Mouse (Mus musculus): Measurements from ENCODE around the gene Lhx2.

The Lhx2 gene

GRCm38 (mm10) chr2:38338990-38339909 lies at the start of gene Lhx2:
Gene Lhx2, plus strand, starts transcription at chr2:38339281.
- in situ Hi-C loops (cut with MboI; ENCODE audit: unreplicated experiment in 2 of 2): no loop called here

- in situ Hi-C loops (cut with MboI; ENCODE audit: unreplicated experiment in 2 of 2): no loop called here
Observed at GRCm38 (mm10) chr2:38291526-38291925, 47.6 kb upstream of the Lhx2 start.

- in situ Hi-C loops (cut with MboI; ENCODE audit: unreplicated experiment in 2 of 2): no loop called here
Observed at GRCm38 (mm10) chr2:38295939-38296338, 43.1 kb upstream of the Lhx2 start.

- in situ Hi-C loops (cut with MboI; ENCODE audit: unreplicated experiment in 2 of 2): no loop called here
Observed at GRCm38 (mm10) chr2:38300941-38301340, 38.1 kb upstream of the Lhx2 start.

GRCm38 (mm10) chr2:38305152-38305551 lies 33.9 kb upstream of the Lhx2 start:
- in situ Hi-C loops (cut with MboI; ENCODE audit: unreplicated experiment in 2 of 2): no loop called here

- in situ Hi-C loops (cut with MboI; ENCODE audit: unreplicated experiment in 2 of 2): no loop called here
Observed at GRCm38 (mm10) chr2:38312921-38313320, 26.2 kb upstream of the Lhx2 start.

GRCm38 (mm10) chr2:38313399-38313798 lies 25.7 kb upstream of the Lhx2 start:
- in situ Hi-C loops (cut with MboI; ENCODE audit: unreplicated experiment in 2 of 2): no loop called here

- in situ Hi-C loops (cut with MboI; ENCODE audit: unreplicated experiment in 2 of 2): no loop called here
Observed at GRCm38 (mm10) chr2:38319086-38319485, 20.0 kb upstream of the Lhx2 start.

GRCm38 (mm10) chr2:38320911-38321310 lies 18.2 kb upstream of the Lhx2 start:
- in situ Hi-C loops (cut with MboI; ENCODE audit: unreplicated experiment in 2 of 2): no loop called here

- in situ Hi-C loops (cut with MboI; ENCODE audit: unreplicated experiment in 2 of 2): no loop called here
Observed at GRCm38 (mm10) chr2:38323380-38323779, 15.7 kb upstream of the Lhx2 start.

- in situ Hi-C loops (cut with MboI; ENCODE audit: unreplicated experiment in 2 of 2): no loop called here
Observed at GRCm38 (mm10) chr2:38326671-38327070, 12.4 kb upstream of the Lhx2 start.

- in situ Hi-C loops (cut with MboI; ENCODE audit: unreplicated experiment in 2 of 2): no loop called here
Observed at GRCm38 (mm10) chr2:38333586-38334119, 5.4 kb upstream of the Lhx2 start.

- in situ Hi-C loops (cut with MboI; ENCODE audit: unreplicated experiment in 2 of 2): no loop called here
Observed at GRCm38 (mm10) chr2:38336606-38337005, 2.5 kb upstream of the Lhx2 start.

GRCm38 (mm10) chr2:38337091-38337640 lies 1.9 kb upstream of the Lhx2 start:
- in situ Hi-C loops (cut with MboI; ENCODE audit: unreplicated experiment in 2 of 2): no loop called here

GRCm38 (mm10) chr2:38337681-38338080 lies 1.4 kb upstream of the Lhx2 start:
- in situ Hi-C loops (cut with MboI; ENCODE audit: unreplicated experiment in 2 of 2): no loop called here

GRCm38 (mm10) chr2:38338348-38338932 lies 641 bp upstream of the Lhx2 start:
- in situ Hi-C loops (cut with MboI; ENCODE audit: unreplicated experiment in 2 of 2): no loop called here

- in situ Hi-C loops (cut with MboI; ENCODE audit: unreplicated experiment in 2 of 2): no loop called here
Observed at GRCm38 (mm10) chr2:38339910-38340625, 987 bp downstream of the Lhx2 start.

- in situ Hi-C loops (cut with MboI; ENCODE audit: unreplicated experiment in 2 of 2): no loop called here
Observed at GRCm38 (mm10) chr2:38340626-38341200, 1.6 kb downstream of the Lhx2 start.

GRCm38 (mm10) chr2:38343573-38343972 lies 4.5 kb downstream of the Lhx2 start:
- in situ Hi-C loops (cut with MboI; ENCODE audit: unreplicated experiment in 2 of 2): no loop called here

- in situ Hi-C loops (cut with MboI; ENCODE audit: unreplicated experiment in 2 of 2): no loop called here
Observed at GRCm38 (mm10) chr2:38344727-38345126, 5.6 kb downstream of the Lhx2 start.
